Mouse (Mus musculus) erythroblast, embryonic 14.5 days (primary cell): ENCODE results near the gene Lsp1. TPM values are rescaled to one million over a fixed set of nuclear protein-coding genes. Genes with fewer than 3 reads are reported as not detected.

Source experiments
- H3K27me3 ChIP-seq: 2 replicates; pipeline ENCODE4 v1.6.1; 2012; ENCODE audit warnings: inconsistent platforms; ENCODE audit not compliant: control insufficient read depth
- H3K36me3 ChIP-seq: 2 replicates; pipeline ENCODE4 v1.6.1; 2012; ENCODE audit warnings: mild to moderate bottlenecking, inconsistent platforms; ENCODE audit not compliant: control insufficient read depth
- H3K4me1 ChIP-seq: 2 replicates; pipeline ENCODE4 v1.6.1; 2012; ENCODE audit warnings: inconsistent platforms; ENCODE audit not compliant: control insufficient read depth
- H3K4me3 ChIP-seq: replicated peaks from 2 replicates; pipeline ENCODE3; 2012; ENCODE audit warnings: moderate library complexity, mild to moderate bottlenecking, inconsistent platforms
- H3K9me3 ChIP-seq: 2 replicates; pipeline ENCODE4 v1.6.1; 2012; ENCODE audit warnings: low read length, inconsistent platforms, mixed read lengths; ENCODE audit not compliant: control insufficient read depth
- GATA1 ChIP-seq: IDR thresholded peaks from 2 replicates; pipeline ENCODE4 v1.6.1; 2012; ENCODE audit warnings: low read length, inconsistent platforms, mixed read lengths
- TAL1 ChIP-seq: IDR thresholded peaks from 3 replicates; pipeline ENCODE4 v1.6.1; 2012; ENCODE audit warnings: low read length, inconsistent platforms, mixed read lengths
- polyA plus RNA-seq: library from polyadenylated mRNA; stranded (reverse); fragments of >175 nt; gene quantifications from 2 replicates; pipeline ENCODE4 v1.2.3, GENCODE M21; 2012

Lsp1 gene
- polyA plus RNA-seq, 1 experiment: 0.05 TPM

DNA sequence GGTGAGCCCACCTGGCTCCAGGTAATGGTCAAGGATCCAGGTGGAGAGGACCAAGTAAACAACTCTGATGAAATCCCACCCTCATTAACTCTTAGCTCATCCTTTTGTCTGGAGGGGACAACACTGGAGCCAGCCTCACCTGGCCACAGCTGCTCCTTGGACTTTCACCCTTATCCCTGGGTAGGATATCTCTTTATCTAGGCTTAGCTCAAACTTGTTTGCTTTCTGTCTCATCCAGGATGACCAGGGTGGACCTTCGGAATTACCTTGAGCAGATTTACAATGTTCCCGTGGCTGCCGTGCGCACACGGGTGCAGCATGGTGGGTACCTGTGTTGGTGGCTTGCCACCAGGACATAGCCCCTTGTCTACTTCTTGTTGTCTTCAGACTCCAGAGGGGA is 75.2 kb downstream of the Lsp1 start:
- no peak for TF ChIP-seq TAL1
- no peak for TF ChIP-seq GATA1
- Histone ChIP-seq H3K9me3 (no peaks in the 10 kb centered on the region), H3K4me1 (peaks cover 43% of the 10 kb centered on the region), H3K4me3 (no peak overlapping the region), H3K27me3 (peaks cover 18% of the 10 kb centered on the region), H3K36me3 (peaks cover 49% of the 10 kb centered on the region)

GRCm38 (mm10) chr7:142537181-142537580 is 76.6 kb downstream of the Lsp1 start:
- TF ChIP-seq TAL1 (no peak), GATA1 (no peak)
- H3K4me1 ChIP-seq: peaks cover 40% of the 10 kb centered on the region
- no peaks in the 10 kb centered on the region for H3K9me3 ChIP-seq
- H3K27me3 ChIP-seq: peaks cover 5% of the 10 kb centered on the region
- H3K4me3 ChIP-seq: no peak overlapping the region
- H3K36me3 ChIP-seq: peaks cover 60% of the 10 kb centered on the region

- Histone ChIP-seq H3K36me3 (peaks cover 60% of the 10 kb centered on the region), H3K4me3 (no peak overlapping the region), H3K27me3 (no peaks in the 10 kb centered on the region), H3K9me3 (no peaks in the 10 kb centered on the region), H3K4me1 (peaks cover 36% of the 10 kb centered on the region)
- no peak for TF ChIP-seq TAL1
- TF ChIP-seq GATA1: no peak
Observed at GRCm38 (mm10) chr7:142537879-142538278, 77.3 kb downstream of the Lsp1 start.

DNA sequence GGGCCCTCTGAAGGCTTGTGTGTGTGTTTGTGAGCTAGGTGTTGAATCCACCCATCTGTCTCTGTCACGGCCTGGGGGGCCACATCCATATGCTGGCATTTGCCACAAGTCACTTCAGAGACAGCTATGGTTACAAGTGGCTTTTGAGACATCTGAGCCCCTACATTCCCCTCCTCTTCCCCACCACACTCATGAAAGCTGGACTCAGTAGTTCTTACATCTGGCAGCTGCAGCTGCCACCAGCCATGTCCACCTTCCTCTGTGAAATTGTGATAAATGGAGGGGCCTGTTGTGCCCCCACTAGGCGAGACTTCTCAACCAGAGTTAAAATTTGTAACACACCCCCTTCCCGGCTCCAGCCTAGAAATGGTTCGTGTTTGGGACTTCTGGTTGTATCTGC is 77.7 kb downstream of the Lsp1 start:
- peaks cover 32% of the 10 kb centered on the region for H3K4me1 ChIP-seq

DNA sequence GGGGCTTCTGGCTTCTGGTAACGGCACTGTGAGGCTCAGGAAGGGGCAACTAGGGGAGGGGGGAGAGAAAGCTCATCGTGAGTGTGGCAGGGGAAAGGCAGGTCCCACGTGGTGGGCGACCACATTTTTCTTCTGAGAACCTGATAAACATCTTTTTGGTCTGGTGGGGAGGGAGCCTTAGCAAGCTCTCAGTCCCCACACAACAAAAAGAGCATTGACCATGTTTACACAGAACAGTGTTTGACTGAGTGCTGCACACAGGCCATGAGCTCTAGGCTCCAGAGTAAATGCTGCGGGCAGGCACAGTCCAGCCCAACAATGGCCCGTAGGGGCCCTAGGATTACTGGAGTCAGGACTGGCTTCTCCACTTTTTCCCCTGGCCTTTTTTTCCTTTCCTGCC is 78.2 kb downstream of the Lsp1 start:
- peaks cover 27% of the 10 kb centered on the region for H3K4me1 ChIP-seq
- H3K36me3 ChIP-seq: peaks cover 65% of the 10 kb centered on the region
- H3K27me3 ChIP-seq: no peaks in the 10 kb centered on the region
- TF ChIP-seq GATA1 (no peak), TAL1 (no peak)
- H3K4me3 ChIP-seq: no peak overlapping the region
- no peaks in the 10 kb centered on the region for H3K9me3 ChIP-seq

More for the DNA sequence above, 77.7 kb downstream of the Lsp1 start:
- Histone ChIP-seq H3K27me3 (no peaks in the 10 kb centered on the region), H3K4me3 (no peak overlapping the region), H3K36me3 (peaks cover 64% of the 10 kb centered on the region), H3K9me3 (no peaks in the 10 kb centered on the region)
- TF ChIP-seq TAL1 (no peak), GATA1 (no peak)

- peaks cover 65% of the 10 kb centered on the region for H3K36me3 ChIP-seq
Observed at GRCm38 (mm10) chr7:142539828-142540227, 79.2 kb downstream of the Lsp1 start.

DNA sequence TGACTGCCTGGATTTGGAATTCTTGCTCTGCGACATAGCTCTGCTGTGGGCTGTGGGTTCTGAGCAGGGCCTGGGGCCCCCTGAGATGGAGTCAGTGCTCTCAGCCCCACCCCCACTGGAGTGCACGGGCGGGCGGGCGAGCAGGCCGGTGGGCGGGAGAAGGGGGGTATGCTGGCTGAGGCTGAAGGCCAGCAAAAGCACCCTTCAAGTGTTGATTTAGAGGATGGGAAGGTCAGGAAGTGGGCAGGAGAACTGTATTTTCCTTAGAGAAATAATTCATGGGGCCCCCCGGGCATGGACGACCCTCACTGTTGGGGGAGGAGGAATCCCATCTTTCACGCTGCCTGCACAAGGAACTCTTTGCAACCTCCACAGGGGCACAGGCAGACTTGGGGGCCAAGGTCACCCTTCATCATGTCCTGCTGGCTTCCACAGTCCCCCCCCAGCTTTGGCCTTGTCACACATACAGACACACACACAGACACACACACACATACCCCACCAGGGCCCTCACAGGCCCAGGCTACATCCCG is 82.2 kb downstream of the Lsp1 start:
- Histone ChIP-seq H3K27me3 (no peaks in the 10 kb centered on the region), H3K36me3 (peaks cover 40% of the 10 kb centered on the region), H3K4me3 (no peak overlapping the region), H3K4me1 (peaks cover 13% of the 10 kb centered on the region), H3K9me3 (no peaks in the 10 kb centered on the region)
- no peak for TF ChIP-seq GATA1
- TF ChIP-seq TAL1: no peak

More at GRCm38 (mm10) chr7:142539828-142540227, 79.2 kb downstream of the Lsp1 start:
- no peaks in the 10 kb centered on the region for H3K27me3 ChIP-seq
- no peak for TF ChIP-seq GATA1
- no peak for TF ChIP-seq TAL1
- no peak overlapping the region for H3K4me3 ChIP-seq
- peaks cover 17% of the 10 kb centered on the region for H3K4me1 ChIP-seq
- no peaks in the 10 kb centered on the region for H3K9me3 ChIP-seq

Other genes starting within 250 kb of the Lsp1 start
- gene Gm7579, start 248.9 kb upstream of the Lsp1 start, polyA plus RNA-seq: not detected in 2 replicates
- gene Krtap5-5, start 230.8 kb upstream of the Lsp1 start, polyA plus RNA-seq: 0.03 TPM in 1 of 2 replicates, not detected in the other
- not detected in 2 replicates for gene Gm40460, start 219.7 kb upstream of the Lsp1 start, polyA plus RNA-seq
- gene Gm2431, start 202.5 kb upstream of the Lsp1 start, polyA plus RNA-seq: not detected in 2 replicates
- not detected in 2 replicates for gene Gm4559, start 186.4 kb upstream of the Lsp1 start, polyA plus RNA-seq
- gene Krtap5-1, start 163.7 kb upstream of the Lsp1 start, polyA plus RNA-seq: not detected in 2 replicates
- not detected in 2 replicates for gene Krtap5-4, start 157.3 kb upstream of the Lsp1 start, polyA plus RNA-seq
- gene Ifitm10, start 87.1 kb upstream of the Lsp1 start, polyA plus RNA-seq: 0.36 and 0.47 TPM in 2 replicates
- 19.7 and 19.8 TPM in 2 replicates for gene Gm49369, start 78.1 kb upstream of the Lsp1 start, polyA plus RNA-seq
- 14.4 and 21.7 TPM in 2 replicates for gene Ctsd, start 72.8 kb upstream of the Lsp1 start, polyA plus RNA-seq
- gene Syt8, start 26.0 kb upstream of the Lsp1 start, polyA plus RNA-seq: not detected in 2 replicates
- gene Tnni2, start 19.0 kb upstream of the Lsp1 start, polyA plus RNA-seq: 0.22 TPM in 1 of 2 replicates, not detected in the other
- not detected in 2 replicates for gene Tnnt3, start 38.0 kb downstream of the Lsp1 start, polyA plus RNA-seq
- gene Mrpl23, start 71.9 kb downstream of the Lsp1 start, polyA plus RNA-seq: 0.90 and 2.4 TPM in 2 replicates
- gene Igf2, start 206.0 kb downstream of the Lsp1 start, polyA plus RNA-seq: 3.3 and 4.3 TPM in 2 replicates
- gene Gm49394, start 209.1 kb downstream of the Lsp1 start, polyA plus RNA-seq: 0.01 TPM in 1 of 2 replicates, not detected in the other